ENCODE assay signal across 7 mouse cellular contexts in the genomic region with DNA sequence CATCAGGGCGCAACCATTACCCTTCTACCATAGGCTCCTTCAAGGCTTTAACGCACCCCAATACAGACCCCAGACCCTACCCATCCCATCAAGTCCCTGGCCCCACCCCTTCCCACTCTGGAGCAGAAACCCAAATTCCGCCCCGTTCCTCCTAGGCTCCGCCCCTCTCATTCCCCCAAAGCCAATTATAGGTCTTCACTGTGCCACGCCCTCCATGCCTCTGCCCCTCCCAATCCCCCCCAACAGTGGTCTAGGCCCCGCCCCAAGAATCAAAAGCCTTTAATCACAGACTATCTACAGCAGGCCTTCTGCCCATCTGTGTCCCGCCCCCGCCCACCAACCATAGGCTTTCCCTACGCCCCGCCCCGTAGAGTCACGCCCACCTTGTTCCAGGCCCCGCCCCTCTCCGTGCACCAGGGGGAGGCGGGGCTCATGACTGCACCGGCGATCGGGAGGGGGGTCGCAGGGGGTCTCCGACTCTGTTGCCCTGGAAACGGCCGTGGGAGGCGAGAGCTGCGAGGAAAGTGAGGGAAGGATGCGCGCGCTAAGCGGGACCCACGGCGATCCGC. TPM values are rescaled to one million over a fixed set of nuclear protein-coding genes. Genes with fewer than 3 reads are reported as not detected.
DNase-seq lines count a peak whose midpoint lies in the region; ATAC-seq and TF ChIP-seq lines count a peak whose summit lies in the region.

No protein-coding gene starts in this region.

- H3K4me3 ChIP-seq in hindbrain, postnatal 0 days (ENCODE audit: low read length) = peak overlapping the region; percentile 79
- peak overlapping the region; percentile 85 for H3K4me3 ChIP-seq in limb, embryonic 11.5 days (ENCODE audit: low read depth, low read length)
- H3K4me3 ChIP-seq in midbrain, embryonic 12.5 days = peak overlapping the region; percentile 83

- no peaks in the 10 kb centered on the region for H3K9me3 ChIP-seq in hindbrain, postnatal 0 days (ENCODE audit: low read length)
- no peaks in the 10 kb centered on the region for H3K9me3 ChIP-seq in limb, embryonic 11.5 days (ENCODE audit: control insufficient read depth, low read length)
- no peaks in the 10 kb centered on the region for H3K9me3 ChIP-seq in midbrain, embryonic 12.5 days

- H3K4me2 ChIP-seq in hindbrain, postnatal 0 days (ENCODE audit: low read depth, low read length) = peak overlapping the region; percentile 80
- H3K4me2 ChIP-seq in limb, embryonic 11.5 days (ENCODE audit: low read depth, severe bottlenecking) = peak overlapping the region; percentile 68
- peak overlapping the region; percentile 60 for H3K4me2 ChIP-seq in midbrain, embryonic 12.5 days (replicated peaks)

- H3K27me3 ChIP-seq in Patski = no peaks in the 10 kb centered on the region
- no peaks in the 10 kb centered on the region for H3K27me3 ChIP-seq in hindbrain, postnatal 0 days (ENCODE audit: insufficient read depth, low read length)
- no peaks in the 10 kb centered on the region for H3K27me3 ChIP-seq in limb, embryonic 11.5 days (ENCODE audit: control insufficient read depth, insufficient read depth, low read length)
- peaks cover 8% of the 10 kb centered on the region; the same call in 1 of the 2 replicates for H3K27me3 ChIP-seq in midbrain, embryonic 12.5 days

- in situ Hi-C loops in Patski (cut with MboI; ENCODE audit: low pct_unique_long_range_greater_than_20kb) = loop anchor here (5.0 kb wide), 1 partner anchor 46 kb away; no protein-coding TSS in a partner anchor

- peak; percentile 50 for DNase-seq in Patski (ENCODE audit: low read depth, low spot score)
- DNase-seq in c-Kit-positive CD71-positive TER-119-positive erythroid progenitor cells, embryonic 14.5 days (ENCODE audit: low spot score) = peak; percentile 84
- peak; percentile 65 to 76 for DNase-seq in frontal cortex, postnatal 10 days (ENCODE audit: low spot score in 2 of 2)
- peak; percentile 91 for DNase-seq in hindbrain, postnatal 0 days (ENCODE audit: low spot score)
- DNase-seq in limb, embryonic 11.5 days (ENCODE audit: low spot score) = peak; percentile 91
- peak; percentile 69 for DNase-seq in spleen, adult 12 weeks (ENCODE audit: low spot score)

- peak overlapping the region; percentile 87 for H3K27ac ChIP-seq in hindbrain, postnatal 0 days
- peak overlapping the region; percentile 79 for H3K27ac ChIP-seq in limb, embryonic 11.5 days (replicated peaks; ENCODE audit: low read depth, low read length)
- peak overlapping the region; percentile 90 for H3K27ac ChIP-seq in midbrain, embryonic 12.5 days (replicated peaks)

- ATAC-seq in Patski = peak; percentile 51
- peak; percentile 82 for ATAC-seq in hindbrain, postnatal 0 days
- peak; percentile 71 for ATAC-seq in limb, embryonic 11.5 days (ENCODE audit: insufficient number of reproducible peaks, low FRiP score, low TSS enrichment, low read depth)
- ATAC-seq in midbrain, embryonic 12.5 days (ENCODE audit: low FRiP score, low read depth) = peak; percentile 71

- CTCF ChIA-PET in Patski (lab: Charles Lee) = no interaction called here

- H3K9ac ChIP-seq in hindbrain, postnatal 0 days (replicated peaks; ENCODE audit: low read length) = peak overlapping the region; percentile 54
- H3K9ac ChIP-seq in limb, embryonic 11.5 days (ENCODE audit: low read length) = peak overlapping the region; percentile 66
- peak overlapping the region; percentile 64 for H3K9ac ChIP-seq in midbrain, embryonic 12.5 days (replicated peaks)

- 1% methylated on average over 32 of the region's 32 CpGs for WGBS in hindbrain, postnatal 0 days
- 2% methylated on average over 32 of the region's 32 CpGs for WGBS in limb, embryonic 11.5 days
- under 1% methylated on average over 32 of the region's 32 CpGs for WGBS in midbrain, embryonic 12.5 days

- peaks cover 19% of the 10 kb centered on the region for H3K36me3 ChIP-seq in hindbrain, postnatal 0 days (ENCODE audit: insufficient read depth, low read length)
- H3K36me3 ChIP-seq in limb, embryonic 11.5 days (ENCODE audit: control insufficient read depth, insufficient read depth, low read length) = peaks cover 21% of the 10 kb centered on the region
- H3K36me3 ChIP-seq in midbrain, embryonic 12.5 days = peaks cover 31% of the 10 kb centered on the region

- TF ChIP-seq CTCF in Patski (IDR thresholded peaks at IDR 0.05) = no peak
- no peak for TF ChIP-seq CTCF in hindbrain, postnatal 0 days (IDR thresholded peaks at IDR 0.05; ENCODE audit: low read depth)

- H3K4me1 ChIP-seq in hindbrain, postnatal 0 days (ENCODE audit: insufficient read depth, low read length) = peaks cover 4% of the 10 kb centered on the region
- H3K4me1 ChIP-seq in limb, embryonic 11.5 days (ENCODE audit: control insufficient read depth, insufficient read depth, low read length) = peaks cover 3% of the 10 kb centered on the region; the same call in 1 of the 2 replicates
- peaks cover 13% of the 10 kb centered on the region for H3K4me1 ChIP-seq in midbrain, embryonic 12.5 days

- POLR2A ChIA-PET in Patski (lab: Charles Lee) = interaction anchor here (0.8 to 0.9 kb wide), 2 partner anchors 17 to 115 kb away, joined by 3 to 4 read pairs; no protein-coding TSS in a partner anchor

RNA-seq across cellular contexts. Expression of gene Nr1h2, which starts 0.5 kb away (rescaled TPM):
- 113 TPM for polyA plus RNA-seq in Patski (2021)
- 71.2 and 76.4 TPM in 2 replicates for total RNA-seq in hindbrain, postnatal 0 days (2014; rRNA removed)
- 50.5 and 57.6 TPM in 2 replicates for polyA plus RNA-seq in hindbrain, postnatal 0 days (2015; fragmentation: Nextera tagmentation; extraction: Ambion mirVana)
- polyA plus RNA-seq in limb, embryonic 11.5 days (2014; fragmentation: Nextera tagmentation; extraction: Ambion mirVana) = 70.2 and 72.1 TPM in 2 replicates
- 78.2 and 80.3 TPM in 2 replicates for polyA plus RNA-seq in midbrain, embryonic 12.5 days (2016; fragmentation: Nextera tagmentation; extraction: Ambion mirVana)

RNA-seq across cellular contexts. Expression of gene Pold1, which starts 4.6 kb away (rescaled TPM):
- polyA plus RNA-seq in Patski (2021) = 30.9 TPM
- 26.3 and 30.0 TPM in 2 replicates for total RNA-seq in hindbrain, postnatal 0 days (2014; rRNA removed)
- polyA plus RNA-seq in hindbrain, postnatal 0 days (2015; fragmentation: Nextera tagmentation; extraction: Ambion mirVana) = 17.6 and 18.7 TPM in 2 replicates
- polyA plus RNA-seq in limb, embryonic 11.5 days (2014; fragmentation: Nextera tagmentation; extraction: Ambion mirVana) = 82.5 and 84.3 TPM in 2 replicates
- 94.1 and 96.0 TPM in 2 replicates for polyA plus RNA-seq in midbrain, embryonic 12.5 days (2016; fragmentation: Nextera tagmentation; extraction: Ambion mirVana)

RNA-seq across cellular contexts. Expression of gene Napsa, which starts 18.9 kb away (rescaled TPM):
- 2.7 TPM for polyA plus RNA-seq in Patski (2021)
- total RNA-seq in hindbrain, postnatal 0 days (2014; rRNA removed) = 0.90 TPM in 1 of 2 replicates, not detected in the other
- 0.26 and 0.69 TPM in 2 replicates for polyA plus RNA-seq in hindbrain, postnatal 0 days (2015; fragmentation: Nextera tagmentation; extraction: Ambion mirVana)
- polyA plus RNA-seq in limb, embryonic 11.5 days (2014; fragmentation: Nextera tagmentation; extraction: Ambion mirVana) = 0.44 and 0.61 TPM in 2 replicates
- 0.45 and 0.60 TPM in 2 replicates for polyA plus RNA-seq in midbrain, embryonic 12.5 days (2016; fragmentation: Nextera tagmentation; extraction: Ambion mirVana)

RNA-seq across cellular contexts. Expression of gene Spib, which starts 21.4 kb away (rescaled TPM):
- polyA plus RNA-seq in Patski (2021) = 0.14 TPM
- 0.05 TPM in 1 of 2 replicates, not detected in the other for total RNA-seq in hindbrain, postnatal 0 days (2014; rRNA removed)
- polyA plus RNA-seq in hindbrain, postnatal 0 days (2015; fragmentation: Nextera tagmentation; extraction: Ambion mirVana) = 0.06 TPM in 1 of 2 replicates, not detected in the other
- polyA plus RNA-seq in limb, embryonic 11.5 days (2014; fragmentation: Nextera tagmentation; extraction: Ambion mirVana) = 0.07 and 0.11 TPM in 2 replicates
- polyA plus RNA-seq in midbrain, embryonic 12.5 days (2016; fragmentation: Nextera tagmentation; extraction: Ambion mirVana) = not detected in 2 replicates

RNA-seq across cellular contexts. Expression of gene Mybpc2, which starts 28.8 kb away (rescaled TPM):
- polyA plus RNA-seq in Patski (2021) = 0.08 TPM
- 0.14 and 0.47 TPM in 2 replicates for total RNA-seq in hindbrain, postnatal 0 days (2014; rRNA removed)
- polyA plus RNA-seq in hindbrain, postnatal 0 days (2015; fragmentation: Nextera tagmentation; extraction: Ambion mirVana) = 0.19 and 0.25 TPM in 2 replicates
- 0.09 and 0.20 TPM in 2 replicates for polyA plus RNA-seq in limb, embryonic 11.5 days (2014; fragmentation: Nextera tagmentation; extraction: Ambion mirVana)
- 0.16 and 0.22 TPM in 2 replicates for polyA plus RNA-seq in midbrain, embryonic 12.5 days (2016; fragmentation: Nextera tagmentation; extraction: Ambion mirVana)

Comparison
In these comparisons a context has a peak if more than half of its experiments do, and no peak if none do; other contexts are left out.
1. Peak in every context shown above with its lines: DNase-seq, ATAC-seq, H3K4me3 ChIP-seq and H3K27ac ChIP-seq.